Mouse (Mus musculus) fibroblast of lung, adult 2 months (primary cell): ENCODE measurements around the gene Zfp160.
"Not testable (repeated sequence)": the region's sequence is repeated elsewhere in the genome, so short reads cannot be mapped to it uniquely, and the experiment has no call there.

ENCODE experiments used
- DNase-seq: peaks from one replicate; pipeline ENCODE4 v3.0.0-alpha.2; 2011; ENCODE audit warnings: low read depth

Zfp160 gene

DNA sequence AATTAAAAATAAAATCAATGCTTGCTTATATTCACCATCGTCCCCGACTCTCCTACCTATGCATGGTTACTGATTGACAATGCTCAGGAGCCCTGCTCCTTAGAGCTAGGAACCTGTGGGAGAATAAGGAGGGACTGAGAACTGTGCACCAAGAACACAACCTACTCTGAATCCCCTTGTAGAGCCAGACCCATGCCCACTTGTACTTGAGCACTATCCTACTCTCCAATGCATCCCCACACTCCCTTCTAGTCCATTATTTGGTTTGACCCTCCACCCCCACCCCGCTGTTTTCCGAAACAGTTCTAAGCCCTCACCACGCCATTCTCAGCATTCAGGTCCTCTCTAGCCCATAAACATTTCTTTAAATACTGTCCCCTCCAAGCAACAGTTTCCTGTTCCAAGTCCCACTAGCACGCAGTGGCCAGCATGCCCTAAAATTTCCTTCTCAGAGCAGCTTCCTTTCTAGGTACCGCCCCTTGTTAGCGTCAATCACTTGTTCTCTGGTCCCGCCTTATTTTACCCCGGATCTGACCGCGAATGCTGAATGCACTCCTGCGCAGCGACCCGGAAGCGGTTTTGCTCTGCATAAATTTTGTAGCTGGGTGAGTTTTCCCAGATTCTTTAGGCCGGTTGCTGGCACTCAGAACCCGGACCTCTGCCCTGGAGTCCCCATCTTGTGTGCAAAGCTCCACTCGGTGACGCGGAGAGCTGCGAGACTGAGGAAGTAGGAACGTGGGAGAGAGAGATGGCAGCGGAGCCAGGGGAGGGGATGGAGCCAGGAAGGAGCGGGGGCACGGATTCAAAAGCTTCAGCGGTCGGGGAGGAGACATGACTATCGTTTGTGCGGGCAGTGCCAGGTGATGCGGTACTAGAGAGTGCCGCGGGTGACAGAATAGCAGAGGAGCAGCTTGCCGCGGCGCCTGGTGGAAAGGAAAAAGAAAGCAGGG, at the start of gene Zfp160:
Zfp160 (plus strand) TSS at position 522 of the 950 bp plus-strand sequence.
- DNase-seq = peak; percentile 80

DNA sequence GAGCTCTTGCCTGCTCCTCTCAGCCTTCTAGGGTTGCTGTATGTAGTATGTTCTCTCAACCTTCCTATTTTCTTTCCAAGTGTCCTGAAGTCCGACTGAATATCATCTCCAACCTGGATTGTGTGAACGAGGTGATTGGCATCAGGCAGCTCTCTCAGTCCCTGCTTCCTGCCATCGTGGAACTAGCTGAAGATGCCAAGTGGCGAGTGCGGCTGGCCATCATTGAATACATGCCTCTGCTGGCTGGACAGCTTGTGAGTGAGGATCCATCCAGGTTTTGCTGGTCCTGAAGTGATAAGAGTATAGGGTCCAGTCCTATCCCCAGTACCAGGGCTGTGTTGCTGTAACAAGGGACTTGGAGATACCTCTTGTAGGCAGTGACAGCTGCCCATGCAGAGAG, 48.3 kb upstream of the Zfp160 start:
- no peak for DNase-seq

DNA sequence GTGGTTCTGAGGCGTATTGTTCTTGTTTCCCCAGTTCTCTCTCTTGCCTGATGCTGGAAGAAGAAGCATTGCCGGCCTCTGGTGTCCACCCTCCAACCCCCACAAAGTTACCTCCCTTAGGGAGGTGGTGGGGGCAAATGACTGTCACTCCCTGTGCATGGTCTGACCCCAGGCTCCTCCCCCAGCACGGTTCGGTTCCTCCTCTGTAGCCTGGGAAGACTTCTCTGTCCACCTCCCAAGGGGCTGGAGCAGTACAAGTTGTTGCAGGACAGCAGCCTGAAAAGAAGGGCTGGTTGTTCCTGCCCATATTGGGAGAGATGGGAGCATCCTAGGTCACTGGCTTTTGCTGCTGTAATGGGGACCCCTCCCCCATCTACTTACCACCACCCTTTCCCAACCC, 43.3 kb upstream of the Zfp160 start:
- no peak for DNase-seq

DNA sequence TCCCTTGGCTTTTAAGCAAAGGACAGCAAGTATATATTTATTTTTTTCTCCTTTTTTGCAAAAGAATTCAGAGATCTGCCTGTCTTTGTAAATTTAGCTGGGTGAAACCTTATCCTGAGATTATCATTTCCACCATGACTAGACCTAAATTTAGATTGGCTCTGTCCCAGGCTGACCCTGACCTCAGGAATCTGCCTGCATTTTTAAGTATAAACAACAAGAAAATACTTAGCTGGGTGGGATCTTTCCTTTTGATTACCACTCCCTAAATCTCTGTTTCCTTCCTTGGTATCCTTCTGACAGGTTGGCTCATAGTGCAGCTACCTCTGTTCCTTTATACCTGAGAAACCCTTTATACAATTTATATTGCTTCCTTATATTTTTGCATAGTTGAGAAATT, 42.0 kb upstream of the Zfp160 start:
- DNase-seq = no peak

DNA sequence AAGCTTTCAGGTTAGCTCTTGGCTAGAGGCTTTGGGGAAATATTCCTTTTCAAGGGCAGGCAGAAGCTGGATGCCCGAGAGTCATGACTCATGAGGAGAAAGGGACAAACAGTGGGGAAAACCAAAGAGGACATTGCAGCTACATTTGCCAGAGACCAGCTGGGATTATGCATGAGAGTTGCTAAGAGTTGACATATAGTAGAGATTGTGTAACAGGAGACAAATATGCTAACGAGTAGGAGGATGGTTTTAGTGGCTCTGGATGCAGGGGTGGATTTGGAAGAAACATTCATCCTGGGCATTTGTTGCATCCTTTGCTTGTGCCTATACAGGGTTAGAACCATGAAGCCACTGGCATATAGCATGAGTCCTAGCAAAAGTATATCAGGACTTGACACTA, 15.0 kb upstream of the Zfp160 start:
- DNase-seq = no peak

DNA sequence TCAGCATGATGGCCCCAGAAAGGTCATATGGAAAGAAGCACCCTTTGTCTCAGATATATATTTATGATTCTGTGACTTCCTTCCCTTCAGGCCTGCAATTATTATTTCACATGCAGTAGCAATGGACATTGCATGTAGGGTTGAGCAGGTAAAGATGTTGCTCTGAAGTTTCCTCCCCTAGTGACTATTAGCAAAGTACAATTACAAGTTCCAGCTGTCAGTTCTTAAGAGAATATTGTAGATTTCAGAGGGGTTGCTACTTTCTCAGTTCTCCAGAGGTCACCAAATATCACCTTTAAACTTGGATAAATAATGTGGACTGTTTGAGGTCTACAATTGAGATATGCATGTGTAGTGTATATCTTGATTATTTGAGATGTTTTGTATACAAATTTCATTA, 12.3 kb upstream of the Zfp160 start, which contains the start of gene Vmn1r233:
Vmn1r233 (minus strand) TSS at position 101 of the 400 bp plus-strand sequence.
- no peak for DNase-seq

DNA sequence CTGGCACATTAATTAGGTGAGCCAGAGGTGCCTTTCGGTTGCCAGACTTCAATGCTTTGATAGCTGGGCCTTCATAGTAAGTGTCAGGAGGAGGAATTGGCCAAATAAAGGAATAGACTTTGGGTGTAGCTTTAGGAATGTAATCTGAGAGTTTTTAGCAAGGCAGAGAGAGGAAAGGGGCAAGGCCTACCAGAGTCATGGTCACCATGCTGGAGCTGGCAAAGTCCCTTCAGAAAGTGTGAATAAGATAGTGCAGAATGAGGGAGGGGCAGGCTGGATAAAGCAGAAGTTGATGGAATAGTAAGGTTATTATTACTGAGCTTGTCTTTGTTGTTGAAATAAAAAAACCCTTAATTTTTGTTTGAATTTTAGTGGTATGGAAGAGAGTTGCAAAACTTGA, 1.0 kb downstream of the Zfp160 start:
- no peak for DNase-seq

DNA sequence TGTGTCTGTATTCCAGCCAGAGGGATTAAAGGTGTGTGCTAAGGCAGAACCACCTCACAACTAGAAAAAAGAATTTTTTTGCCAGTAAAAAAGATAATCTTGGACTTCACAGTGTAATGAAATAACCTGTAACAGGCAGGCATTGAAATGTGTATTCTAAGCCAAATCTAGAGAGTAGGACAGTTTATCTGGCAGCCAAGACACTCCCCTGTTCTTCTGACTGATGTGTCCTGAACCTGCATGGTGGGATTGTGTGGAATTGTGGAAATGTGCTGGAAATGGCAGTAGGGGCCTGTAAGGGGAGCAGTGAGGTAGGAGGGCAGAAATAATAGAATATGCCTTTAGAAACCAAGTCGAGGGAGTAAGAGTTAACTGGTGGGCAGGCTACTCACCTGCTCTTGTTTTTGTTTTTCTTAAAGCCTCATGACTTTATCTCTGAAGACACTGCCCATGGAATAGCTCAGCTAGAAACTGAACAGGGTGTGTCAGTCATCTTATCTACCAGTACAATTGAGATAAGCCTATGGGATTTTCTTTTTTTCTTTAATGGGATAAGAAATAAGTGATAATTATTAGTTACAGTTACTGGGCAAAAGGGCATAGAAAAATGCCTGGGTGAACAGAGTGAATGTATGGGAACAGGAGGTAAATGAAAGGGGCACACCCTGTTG, 9.8 kb downstream of the Zfp160 start:
- no peak for DNase-seq

DNA sequence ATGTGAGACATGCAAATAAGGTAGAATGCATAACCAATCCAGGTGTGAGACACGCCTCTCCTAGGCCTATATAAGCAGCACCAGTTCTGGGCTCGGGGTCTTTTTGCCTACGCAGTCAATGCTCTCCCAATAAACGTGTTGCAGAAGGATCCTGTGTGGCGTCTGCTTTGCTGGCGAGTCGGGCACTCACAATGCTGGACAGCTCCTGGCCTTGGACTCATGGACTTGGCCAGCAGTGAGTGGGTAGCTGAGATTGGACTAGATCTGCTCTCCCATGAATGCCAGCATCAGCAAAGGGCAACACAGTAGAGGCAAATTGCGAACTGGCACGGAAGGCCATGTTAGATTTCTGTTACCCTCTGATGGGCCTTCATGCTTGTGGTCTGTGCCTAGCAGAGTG, 39.3 kb downstream of the Zfp160 start:
- not testable (repeated sequence) for DNase-seq

DNA sequence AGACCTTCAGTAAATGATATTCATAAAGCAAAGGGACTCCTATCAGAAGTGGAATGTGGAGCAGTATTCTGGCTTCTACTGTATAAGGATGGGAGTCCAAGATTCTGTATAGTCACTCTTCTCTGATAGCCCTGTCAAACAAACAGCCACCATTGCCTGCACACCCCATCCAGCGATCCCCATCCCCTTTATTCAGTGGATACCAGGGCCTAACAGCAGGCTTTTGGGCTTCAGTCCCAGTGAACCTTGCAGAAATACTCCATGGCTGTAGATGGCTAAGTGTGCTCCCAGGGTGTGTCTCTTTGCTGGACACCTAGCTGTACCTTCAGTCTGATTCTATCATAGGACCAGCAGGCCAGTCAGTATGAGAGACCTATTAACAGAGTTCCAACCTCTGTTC, 42.2 kb downstream of the Zfp160 start:
- DNase-seq = no peak

DNA sequence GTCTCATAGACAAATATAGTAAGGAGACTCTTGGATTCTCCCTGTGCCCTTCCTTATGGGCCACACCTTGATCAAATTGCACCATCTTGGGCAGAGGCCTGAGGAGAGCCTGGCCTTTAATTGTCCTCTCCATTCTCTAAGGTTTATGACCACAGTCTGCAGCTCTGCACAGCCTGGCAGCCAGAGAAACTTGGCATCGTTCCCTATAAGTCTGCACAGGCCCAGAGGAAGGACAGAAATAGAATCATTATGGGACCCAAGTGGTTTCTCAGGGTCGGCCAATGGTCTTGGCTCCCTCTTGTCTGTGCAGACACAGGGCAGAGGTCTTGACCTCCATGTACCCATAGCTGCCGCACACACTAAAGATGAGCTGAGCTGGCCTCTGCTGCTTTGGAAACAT, 42.6 kb downstream of the Zfp160 start:
- not testable (repeated sequence) for DNase-seq

DNA sequence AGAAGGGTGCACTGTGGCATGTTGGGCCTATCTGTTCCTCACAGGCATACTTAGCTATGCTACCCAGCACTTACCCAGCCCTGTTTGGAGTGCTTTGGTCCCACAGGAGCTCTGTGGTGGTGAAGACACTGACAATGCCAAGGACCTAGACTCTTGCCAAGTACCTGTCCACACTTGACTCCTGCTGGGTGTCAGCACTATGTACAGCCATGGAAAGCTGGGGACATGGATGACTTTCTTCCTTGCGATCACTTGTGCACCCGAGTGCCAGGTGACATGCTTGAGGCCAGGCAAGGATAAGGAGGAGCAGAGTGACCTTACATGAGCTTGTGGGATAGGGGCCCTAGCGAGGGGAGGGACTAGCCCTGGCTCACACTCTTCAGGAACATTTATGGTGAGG, 43.2 kb downstream of the Zfp160 start:
- not testable (repeated sequence) for DNase-seq

DNA sequence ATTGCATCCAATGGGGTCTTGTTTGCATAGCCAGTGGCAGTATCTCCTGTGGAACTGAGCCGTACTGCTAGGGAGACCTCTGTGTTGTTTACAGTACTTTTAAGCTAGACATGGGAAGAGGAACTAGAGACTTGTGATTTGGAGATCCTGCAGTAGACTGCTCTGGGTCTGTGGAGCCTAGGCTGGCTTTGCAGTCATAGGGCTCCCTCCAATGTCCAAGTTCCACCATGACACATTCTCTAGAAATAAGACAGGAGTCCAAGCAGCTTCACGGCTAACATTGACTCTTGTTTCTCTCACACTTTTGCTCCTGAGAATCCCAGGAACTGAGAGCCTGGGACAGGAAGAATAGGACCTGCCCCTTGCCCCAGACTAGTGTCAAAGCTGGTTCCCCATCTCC, 44.6 kb downstream of the Zfp160 start:
- DNase-seq = no peak

DNA sequence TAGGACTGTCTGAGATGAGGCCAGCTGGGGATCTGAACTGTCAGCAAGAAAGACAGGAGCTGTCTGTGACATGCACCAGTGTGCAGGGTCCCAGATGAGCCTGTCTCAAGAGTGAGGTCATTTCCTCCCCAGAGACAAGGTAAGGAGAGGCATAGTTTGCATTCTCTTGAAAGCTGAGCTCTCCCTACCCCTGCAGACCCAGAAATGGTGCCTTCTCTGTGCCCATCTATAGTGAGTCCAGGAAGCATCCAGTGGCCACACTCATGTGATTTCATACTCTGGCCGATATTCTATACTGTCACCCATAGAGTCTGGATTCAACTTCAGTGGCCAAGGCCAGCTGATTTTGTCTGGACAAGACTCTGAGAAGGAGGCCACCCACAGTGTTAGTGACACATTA, 46.4 kb downstream of the Zfp160 start:
- DNase-seq = not testable (repeated sequence)

DNA sequence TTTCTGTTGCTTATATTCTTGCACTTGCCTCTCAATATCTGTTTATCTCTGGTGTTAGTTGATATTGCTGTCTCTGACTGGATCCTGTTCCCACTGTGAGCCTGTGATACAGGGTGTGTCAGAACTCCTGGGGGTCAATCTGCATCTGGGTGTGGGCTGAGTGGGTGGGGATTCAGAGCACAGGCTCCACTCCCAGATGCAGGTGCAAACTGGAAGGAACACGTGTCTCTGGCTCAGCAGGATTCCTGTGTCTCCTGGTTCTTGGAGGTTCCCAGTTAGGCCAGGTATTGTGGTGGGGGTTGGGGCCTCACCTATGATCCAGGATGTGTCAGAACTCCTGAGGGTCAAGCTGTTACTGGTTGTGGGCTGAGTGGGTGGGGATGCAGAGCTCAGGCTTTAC, 56.8 kb downstream of the Zfp160 start:
- no peak for DNase-seq

DNA sequence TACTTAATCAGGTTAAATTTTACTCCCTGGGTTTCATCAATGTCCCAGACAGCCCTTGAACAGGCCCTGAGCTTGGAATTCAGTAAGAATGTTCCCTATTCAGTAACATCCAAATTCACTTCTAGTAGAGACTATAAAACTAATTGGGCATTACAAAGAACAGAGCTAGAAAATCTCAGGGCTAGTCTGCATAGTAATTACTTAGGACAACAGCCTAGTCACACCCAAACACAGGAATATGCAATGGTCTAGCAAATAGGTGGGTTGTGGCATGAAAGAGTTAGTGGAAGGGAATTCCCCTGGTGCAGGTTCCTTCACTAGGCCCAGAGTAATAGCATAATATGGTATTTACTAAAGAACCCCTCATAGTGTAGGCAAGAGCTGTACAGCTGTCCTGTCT, 58.3 kb downstream of the Zfp160 start:
- no peak for DNase-seq

DNA sequence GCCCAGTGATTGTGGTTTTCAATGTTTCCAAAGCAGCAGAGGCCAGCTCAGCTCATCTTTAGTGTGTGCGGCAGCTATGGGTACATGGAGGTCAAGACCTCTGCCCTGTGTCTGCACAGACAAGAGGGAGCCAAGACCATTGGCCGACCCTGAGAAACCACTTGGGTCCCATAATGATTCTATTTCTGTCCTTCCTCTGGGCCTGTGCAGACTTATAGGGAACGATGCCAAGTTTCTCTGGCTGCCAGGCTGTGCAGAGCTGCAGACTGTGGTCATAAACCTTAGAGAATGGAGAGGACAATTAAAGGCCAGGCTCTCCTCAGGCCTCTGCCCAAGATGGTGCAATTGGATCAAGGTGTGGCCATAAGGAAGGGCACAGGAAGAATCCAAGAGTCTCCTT, 60.7 kb downstream of the Zfp160 start:
- not testable (repeated sequence) for DNase-seq

DNA sequence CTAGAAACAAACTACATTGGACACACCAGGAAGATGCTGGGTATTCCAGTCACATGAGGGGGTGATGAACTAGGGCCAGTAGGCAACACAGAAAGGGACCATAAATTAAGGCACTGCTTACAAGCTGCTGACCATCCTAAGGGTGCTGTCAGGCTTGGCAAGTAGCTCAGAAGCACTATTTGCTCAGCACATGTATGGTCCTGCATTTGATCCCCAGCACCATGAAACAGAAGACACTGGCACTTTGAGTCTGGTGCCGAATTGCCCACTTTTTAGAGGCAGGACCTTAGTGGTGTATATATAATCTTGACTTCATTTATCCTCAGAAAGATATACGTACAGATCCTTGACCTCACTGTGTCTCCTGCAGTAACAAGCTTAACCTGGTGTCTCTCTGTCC, 62.3 kb downstream of the Zfp160 start:
- DNase-seq = not testable (repeated sequence)
